Mouse (Mus musculus) gonadal fat pad, adult 2 months (tissue): Measurements from ENCODE around the gene Rab11fip2. TPM values are rescaled to one million over a fixed set of nuclear protein-coding genes. Genes with fewer than 3 reads are reported as not detected.

Experiments
- DNase-seq: peaks from one replicate; pipeline ENCODE4 v3.0.0-alpha.2; 2012; ENCODE audit warnings: low read depth
- polyA plus RNA-seq: library from polyadenylated mRNA; depleted of rRNA; stranded (reverse); fragments of >200 nt; gene quantifications from 2 replicates; pipeline ENCODE4 v1.2.3, GENCODE M21; 2012

Rab11fip2 gene
- polyA plus RNA-seq, 1 experiment: 6.6 TPM

DNA sequence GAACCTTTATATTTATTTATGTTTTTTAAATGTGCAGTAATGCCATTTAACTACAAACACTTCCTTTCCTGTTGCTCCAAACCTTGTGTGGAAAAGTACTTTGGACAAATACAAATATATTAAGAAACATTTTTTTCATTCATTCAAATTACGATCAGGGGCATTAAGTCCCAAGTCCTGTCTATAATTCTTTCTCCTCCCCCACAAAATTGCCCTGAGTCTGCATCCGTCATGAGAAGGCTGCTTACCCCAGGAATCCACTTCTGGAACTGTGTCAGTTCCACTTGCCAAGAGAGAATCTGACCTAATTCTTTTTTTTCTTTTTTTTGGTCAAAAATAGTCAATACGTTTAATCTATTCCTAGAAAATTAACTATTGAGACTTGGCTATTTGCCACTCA, 90.4 kb downstream of the Rab11fip2 start:
- DNase-seq: no peak
